Mouse (Mus musculus) heart, adult 9 months (tissue): ENCODE data around the gene Tigd3.
A peak's percentile ranks its signal among the peaks of the same experiment; 100 is the strongest.

Experiments
- DNase-seq, 2 experiments: peaks; one replicate each; pipeline ENCODE4 v3.0.0; 2022; ENCODE audit warnings: low spot score in 2 of 2

Gene Tigd3

DNA sequence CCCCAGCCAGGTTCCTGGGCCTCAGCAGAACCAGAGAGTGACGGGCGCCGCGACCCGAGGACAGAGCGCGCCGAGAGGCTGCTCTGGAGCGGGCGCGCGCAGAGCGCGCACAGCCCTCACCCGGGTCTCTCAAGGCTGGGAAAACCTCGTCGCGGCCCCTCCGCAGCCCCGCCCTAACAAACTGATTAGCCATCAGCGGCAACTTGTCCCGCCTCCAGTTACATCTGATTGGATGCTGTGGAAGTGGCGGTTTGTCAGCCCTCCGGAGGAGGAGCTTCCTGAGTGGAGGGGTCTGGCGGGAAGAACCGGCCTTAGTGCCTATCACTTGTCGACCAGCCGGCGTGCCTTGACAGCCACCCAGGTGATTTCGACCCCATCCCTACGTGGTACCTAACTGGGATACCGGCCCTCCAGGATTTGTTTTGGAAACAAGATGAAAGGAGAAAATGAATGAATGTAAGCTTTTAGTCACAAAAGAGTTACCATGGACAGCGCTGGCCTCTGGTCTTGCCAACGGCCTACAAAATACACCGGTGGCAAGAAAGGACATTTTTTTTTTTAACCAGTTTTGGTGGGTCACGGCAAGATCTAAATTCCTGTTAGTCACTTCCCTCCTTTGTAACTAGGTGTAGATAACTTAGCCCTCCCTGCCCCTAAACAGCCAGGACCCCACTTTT, at the start of gene Tigd3:
TSS of gene Tigd3 (minus strand) at position 148 of the 677 bp plus-strand sequence.
- DNase-seq, result peak; percentile 94 to 96

DNA sequence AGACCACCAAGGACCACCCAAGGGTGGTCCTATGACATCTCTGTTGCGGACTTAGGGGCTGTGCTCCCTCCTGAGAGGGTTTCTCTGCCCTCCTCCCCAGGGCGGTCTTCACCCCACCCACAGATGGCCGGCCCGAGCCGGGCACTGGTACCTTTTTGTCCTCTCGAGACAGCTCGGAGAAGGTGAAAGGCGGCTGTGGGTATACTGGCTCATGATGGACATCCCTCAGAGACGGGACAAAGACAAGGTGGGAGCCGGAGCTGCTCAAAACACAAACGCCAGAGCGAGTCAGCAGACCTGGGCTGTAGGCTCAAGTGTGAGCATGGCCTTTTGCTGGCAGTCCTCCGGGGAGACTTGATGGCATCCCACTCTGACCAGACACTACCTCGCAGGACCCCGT, 49.5 kb upstream of the Tigd3 start:
- no peak for DNase-seq

DNA sequence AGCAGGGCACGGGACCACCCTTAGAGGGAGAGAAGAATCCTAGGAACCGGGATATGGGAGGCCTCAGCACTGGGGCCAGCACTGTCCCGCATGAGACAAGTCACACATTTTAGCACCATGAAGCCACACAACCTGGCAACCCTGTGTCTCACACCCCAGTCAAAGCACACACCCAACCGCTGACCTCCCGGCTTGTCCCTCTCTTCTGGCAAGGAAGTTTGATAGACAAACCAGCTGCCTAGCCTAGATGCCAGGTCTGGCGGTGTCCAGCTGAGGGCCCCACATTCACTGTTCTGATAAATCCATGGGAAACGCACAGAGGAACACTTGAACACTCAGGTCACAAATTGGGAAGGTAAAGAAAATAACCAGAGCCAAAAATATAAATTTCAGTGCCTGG, 48.6 kb upstream of the Tigd3 start:
- no peak for DNase-seq

DNA sequence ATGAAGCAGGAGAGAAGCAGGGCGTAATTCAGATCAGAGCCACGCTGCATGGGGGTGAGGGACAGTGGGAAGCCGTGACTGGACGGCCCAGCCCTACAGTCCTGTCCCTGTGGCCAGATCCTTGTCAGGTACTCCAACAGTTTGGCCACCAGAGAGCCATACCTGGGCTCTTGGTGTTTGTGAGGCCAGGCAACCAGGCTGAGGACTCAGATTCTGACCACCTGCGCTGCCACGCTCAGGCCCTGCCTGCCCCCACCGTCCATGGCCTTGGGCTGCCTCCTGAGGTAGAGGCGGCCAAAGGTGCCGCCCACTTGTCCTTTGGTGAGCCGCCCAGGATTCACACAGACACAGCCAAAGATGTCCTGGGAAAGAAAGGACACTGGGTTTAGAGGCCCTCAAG, 46.7 kb upstream of the Tigd3 start:
- DNase-seq, result no peak

DNA sequence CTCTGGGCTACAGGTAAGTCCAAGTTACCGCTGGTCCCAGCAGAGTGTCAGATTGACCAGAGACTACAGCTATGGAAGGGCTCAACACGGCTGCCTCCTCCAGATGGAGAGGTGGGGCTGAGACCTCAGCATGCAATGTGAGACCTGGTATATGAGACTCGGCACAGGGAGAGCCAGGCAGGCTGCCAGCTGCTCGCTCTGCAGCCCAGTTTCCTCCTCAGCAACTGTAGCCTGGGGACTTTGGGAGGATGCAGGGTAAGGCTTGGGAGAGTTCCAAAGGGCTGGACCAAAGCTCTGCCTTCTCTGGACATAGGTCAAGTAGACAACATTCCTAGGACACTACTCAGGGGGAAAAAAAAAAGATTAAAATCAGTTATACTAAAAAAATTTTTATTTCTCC, 46.2 kb upstream of the Tigd3 start:
- peak; percentile 88 to 90 for DNase-seq

DNA sequence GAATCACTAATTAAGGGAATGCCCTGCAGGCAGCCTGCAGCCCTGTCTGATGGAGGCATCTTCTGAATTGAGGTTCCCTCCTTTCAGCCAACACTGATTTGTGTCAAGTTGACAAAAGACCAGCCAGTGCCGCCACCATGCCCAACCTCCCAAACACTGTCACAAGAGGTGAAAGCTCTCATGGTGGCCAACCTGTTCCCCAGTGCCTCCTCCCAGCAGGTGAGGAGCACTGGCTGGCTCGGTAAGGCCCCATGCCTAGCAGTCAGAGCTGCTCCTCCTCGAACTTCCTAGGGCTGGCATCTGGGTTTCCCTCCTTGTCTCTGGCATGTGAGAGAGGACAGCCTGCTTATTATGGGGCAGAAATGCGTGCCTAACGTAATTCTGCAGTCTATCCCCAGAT, 45.8 kb upstream of the Tigd3 start:
- DNase-seq, result no peak

DNA sequence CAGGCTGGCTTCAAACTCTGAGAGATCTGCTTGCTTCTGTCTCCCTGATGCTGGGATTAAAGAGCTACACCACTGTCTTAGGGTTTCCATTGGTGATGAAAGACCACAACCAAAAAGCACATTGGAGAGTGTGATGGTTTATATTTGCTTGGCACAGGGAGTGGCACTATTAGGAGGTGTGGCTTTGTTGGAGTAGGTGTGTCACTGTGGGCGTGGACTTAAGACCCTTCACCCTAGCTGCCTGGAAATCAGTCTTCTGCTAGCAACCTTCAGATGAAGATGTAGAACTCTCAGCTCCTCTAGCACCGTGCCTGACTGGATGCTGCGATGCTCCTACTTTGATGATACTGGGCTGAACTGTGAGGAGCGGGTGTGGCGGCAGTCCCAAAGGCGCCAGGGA, 44.6 kb upstream of the Tigd3 start:
- DNase-seq, result no peak

DNA sequence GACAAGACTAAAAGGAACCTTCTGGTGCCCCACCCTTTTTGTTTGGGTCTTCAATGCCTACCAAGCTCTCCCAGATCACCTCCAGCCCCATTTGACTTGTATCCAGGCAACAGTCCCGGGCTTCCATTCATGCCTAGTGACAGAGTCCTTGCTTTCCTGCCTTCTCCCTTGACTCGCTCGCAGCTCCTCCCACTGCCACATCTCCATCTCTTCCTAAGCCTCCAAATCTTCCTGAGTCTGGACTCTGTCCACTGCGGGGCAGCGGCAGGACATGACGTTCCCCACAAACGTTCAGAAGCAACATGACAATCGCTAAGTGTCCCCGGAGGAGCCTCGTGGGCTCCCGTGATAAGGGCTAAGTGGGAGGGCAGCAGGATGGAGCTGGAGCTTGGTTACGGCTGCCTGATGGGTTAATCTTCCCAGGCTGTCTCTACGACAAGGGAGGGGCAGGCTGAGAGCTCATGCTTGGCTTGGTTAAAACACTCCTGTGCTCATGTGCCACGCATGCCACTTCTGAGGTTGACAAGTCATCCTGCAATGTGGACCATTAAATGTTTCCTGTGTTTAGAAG, 44.0 kb upstream of the Tigd3 start:
- DNase-seq, result no peak

DNA sequence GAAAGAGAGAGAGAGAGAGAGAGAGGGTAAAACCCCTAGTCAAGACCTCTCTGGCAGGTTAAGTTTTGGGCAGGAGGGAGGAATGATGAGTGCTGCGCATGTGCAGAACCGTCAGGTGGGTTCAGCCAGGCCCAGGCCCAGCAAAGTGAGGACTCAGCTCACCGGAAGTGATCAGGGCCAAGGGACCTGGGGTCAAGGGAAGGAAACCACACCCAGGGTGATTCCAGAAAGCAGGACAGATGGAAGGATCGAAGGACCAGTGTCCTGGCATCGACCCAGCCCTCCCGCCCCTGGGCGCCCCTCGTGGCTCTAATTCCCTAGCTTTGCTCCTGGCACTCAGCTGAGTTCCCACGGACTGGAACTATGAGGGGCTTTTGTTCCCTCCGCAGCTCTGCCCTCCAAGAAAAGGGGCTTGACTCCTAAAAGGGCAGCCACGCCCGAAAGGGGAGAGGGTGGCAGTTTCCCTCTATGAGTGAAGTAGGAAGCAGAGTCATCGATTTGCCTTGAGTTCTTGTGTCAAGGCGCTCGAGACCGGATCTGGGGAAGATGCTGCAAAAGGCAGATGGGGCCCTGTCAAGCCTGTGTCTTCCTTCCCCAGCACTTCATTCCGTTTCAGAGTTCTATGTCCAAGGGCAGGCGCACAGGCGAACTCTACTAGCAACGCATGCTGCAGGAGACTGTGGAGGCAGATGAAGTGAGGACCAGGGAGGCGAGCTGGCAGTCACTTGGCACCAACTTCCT, 43.3 kb upstream of the Tigd3 start:
- DNase-seq, result no peak

DNA sequence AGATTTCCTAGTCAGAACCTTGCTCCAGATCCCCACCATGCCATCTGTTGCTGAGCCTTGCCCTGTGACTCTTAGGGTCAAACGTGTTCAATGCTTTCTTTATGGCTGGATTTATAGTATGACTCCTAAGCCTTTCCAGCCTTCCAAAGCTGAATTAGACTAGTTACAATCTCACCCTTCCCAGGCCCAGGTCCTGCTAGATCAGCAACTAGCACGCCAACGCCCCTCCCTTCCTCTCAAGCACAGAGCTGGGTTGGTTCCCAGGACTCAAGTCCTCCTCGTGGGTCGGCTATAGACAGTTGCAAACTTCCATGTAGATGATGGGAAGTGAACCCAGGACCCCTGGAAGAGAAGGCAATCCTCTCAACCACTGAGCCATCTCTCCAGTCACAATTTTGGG, 41.7 kb upstream of the Tigd3 start:
- DNase-seq, result no peak

DNA sequence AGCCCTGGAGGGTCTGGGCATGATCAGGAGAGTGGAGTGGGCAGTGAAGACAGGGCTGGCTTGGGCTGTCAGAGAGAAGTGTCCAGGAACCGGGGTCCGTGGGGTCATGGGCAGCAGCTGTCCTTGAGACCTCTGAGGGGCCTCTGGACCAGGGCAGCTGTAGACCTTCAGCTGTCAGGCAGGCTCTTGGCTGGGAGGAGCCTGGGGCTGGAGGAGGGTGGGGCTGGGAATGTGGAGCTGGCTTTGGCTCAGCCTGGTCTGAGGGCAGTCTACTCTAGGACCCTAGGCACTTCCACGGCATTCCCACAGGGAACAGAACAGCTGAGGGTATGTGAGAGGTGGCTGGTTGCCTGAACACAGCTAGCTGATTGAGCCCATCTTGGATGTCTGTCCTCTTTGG, 41.3 kb upstream of the Tigd3 start:
- DNase-seq, result peak; percentile 72 to 74

DNA sequence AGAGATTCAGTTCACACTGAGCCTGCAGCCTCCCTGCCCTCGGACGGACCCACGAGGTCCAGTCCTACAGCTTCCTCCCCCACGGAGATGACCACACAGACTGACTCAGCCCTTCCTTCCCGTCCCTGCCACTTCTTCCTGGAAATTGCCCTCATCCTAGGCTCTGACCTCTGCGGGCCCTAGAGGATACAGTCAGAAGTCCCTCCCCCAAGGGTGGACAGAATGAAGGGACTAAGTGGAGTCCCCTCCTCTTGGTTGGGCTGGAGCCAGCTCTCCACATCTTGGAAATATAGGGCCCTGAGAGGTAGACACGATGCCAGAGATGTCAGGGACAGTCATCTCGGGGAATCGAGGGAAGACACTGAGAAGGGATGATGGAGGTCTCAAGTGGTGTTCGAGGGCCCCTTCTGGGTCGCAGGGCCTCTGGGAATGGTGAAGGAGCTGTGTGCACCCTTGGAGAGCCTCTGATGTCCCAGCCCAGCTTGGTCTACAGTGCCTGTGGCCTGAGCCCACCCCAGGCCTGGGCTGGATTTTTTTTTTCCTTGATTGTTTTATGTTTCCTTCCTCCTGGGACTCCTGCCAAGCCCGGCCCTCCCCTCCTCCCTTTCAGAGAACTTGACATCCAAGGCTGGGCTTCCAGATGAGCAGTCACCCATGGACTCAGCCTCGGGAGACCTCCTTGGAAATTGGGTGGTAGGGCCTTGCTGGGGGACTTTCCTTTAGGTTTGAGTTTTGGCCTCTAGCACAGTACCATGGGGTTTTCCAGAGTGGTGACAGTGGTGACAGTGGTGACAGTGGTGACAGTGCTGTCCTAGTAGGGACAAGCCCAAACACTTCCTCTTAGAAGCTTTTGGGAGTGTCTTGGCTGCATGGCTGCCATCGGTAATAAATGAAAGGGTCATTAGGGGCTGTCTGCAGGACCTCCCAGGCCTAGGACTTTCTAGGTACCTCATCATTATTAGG, 36.0 kb upstream of the Tigd3 start:
- peak; percentile 83 for DNase-seq

DNA sequence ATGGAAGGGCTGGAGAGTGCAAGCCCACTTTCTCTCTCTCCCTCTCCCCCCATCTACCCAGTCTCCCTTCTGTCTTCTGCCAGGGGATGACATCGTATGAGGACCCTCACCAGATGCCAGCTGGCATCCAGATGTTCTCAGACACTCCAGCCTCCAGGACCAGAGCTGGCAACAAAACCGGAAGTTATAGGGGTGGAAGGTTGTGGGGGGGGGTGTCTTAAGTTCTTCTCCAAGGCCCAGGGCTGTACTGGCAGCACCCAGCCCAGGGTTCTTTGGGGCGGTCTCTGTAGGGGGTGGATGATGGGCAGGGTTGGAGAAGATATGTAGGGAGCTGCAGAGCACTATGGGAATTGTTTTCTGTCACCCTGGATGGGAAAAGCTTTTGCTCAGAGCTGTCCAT, 34.6 kb upstream of the Tigd3 start:
- no peak for DNase-seq

DNA sequence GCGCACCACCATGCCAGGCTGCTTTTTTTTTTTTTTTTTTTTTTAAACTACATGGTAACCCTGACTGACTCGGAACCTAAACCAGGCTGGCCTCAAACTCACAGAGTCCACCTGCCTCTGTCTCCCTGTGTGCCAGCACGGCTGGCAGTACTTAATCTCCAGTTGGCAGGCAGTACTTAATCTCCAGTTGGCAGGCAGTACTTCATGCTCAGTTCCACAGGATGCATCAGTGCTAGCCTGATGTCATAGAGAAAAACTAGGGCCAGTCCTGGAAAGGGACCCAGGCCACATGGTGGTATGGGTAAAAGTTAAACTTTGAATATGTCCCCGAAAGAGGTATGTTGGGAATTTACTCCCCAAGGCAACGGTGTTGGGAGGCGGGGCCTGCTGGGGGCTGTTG, 34.2 kb upstream of the Tigd3 start:
- DNase-seq, result no peak

DNA sequence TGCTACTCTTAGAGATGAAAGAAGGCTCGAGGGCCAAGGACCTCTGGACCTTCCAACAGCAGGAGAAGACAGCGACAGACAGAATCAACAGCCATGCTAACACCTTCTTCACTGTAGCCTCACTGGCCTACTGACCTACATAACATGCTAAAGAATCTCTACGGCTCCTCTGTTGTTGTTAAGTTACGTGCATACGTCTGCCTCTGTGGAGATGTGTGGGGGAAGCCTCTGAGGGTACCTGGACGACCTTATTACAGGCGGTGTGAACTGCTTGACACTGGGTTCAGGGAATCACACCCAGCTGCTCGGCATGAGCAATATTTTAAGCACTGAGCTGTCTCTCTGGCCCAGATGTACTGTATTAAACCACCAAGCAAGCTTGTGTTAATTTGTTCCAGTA, 33.6 kb upstream of the Tigd3 start:
- DNase-seq, result no peak

DNA sequence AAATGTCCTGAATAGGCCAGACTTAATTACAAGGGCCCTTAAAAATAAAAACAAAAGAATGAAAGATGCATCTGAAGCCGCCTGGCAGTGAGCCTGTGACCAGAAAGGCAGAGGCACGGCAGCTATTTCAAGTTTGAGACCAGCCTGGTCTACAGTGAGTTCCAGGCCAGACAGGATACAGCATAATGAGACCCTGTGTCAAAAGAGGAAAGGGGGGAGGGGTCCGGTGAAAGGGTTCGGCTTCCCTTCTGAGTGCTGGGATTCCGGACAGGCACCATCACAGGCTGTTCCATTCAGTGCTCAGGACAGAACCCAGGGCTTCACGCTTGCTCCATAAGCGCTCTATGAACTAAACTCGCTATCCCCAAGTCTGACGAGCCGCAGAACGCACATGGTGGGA, 33.1 kb upstream of the Tigd3 start:
- DNase-seq, result no peak

DNA sequence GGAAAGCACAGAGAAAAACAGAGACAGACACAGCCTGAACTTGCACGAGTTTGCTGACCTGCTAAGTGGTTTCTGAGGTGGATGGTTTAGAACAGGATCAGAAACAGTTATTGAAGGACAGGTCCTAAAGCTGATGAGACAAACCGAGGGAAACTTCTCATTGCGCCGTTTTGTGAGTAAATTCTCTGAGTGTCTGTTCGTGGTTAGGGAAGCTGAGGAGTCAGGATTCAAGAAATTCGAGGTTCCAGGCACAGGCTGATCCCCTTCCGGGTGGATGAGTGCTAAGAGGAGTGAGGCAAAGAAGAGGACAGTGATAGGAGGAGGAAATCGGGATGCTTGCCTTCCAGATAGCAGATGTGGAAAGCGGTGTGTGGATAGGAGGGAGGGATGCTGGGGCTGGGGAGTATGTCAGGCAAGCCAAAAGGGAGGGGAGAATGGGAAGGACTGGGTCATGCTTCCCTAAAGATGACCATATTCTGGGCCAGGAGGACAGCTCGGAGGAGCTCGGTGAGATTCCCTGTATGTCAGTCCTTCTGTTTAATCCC, 31.4 kb upstream of the Tigd3 start:
- DNase-seq, result no peak

DNA sequence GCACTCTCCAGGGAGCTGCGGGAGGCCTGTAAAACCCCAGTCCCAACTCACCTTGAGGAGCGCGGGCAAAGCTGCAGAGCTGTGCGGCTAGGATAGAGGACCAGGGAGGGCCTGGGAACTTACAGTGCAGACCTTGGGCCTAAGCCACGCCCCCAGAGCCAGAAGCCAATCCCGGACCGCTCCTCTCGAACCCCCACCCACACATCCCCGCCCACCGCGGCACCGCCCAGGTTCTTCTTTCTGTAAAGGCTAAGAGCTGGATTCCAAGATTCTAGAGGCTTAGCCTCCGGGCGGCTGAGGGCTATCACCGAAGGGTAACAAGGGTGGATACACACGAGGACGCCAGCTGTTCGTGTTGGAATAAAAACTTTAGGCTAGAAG, 30.8 kb upstream of the Tigd3 start, which contains the start of gene Cdc42ep2:
TSS of gene Cdc42ep2 (minus strand) at position 104 of the 381 bp plus-strand sequence.
- peak; percentile 96 to 97 for DNase-seq

DNA sequence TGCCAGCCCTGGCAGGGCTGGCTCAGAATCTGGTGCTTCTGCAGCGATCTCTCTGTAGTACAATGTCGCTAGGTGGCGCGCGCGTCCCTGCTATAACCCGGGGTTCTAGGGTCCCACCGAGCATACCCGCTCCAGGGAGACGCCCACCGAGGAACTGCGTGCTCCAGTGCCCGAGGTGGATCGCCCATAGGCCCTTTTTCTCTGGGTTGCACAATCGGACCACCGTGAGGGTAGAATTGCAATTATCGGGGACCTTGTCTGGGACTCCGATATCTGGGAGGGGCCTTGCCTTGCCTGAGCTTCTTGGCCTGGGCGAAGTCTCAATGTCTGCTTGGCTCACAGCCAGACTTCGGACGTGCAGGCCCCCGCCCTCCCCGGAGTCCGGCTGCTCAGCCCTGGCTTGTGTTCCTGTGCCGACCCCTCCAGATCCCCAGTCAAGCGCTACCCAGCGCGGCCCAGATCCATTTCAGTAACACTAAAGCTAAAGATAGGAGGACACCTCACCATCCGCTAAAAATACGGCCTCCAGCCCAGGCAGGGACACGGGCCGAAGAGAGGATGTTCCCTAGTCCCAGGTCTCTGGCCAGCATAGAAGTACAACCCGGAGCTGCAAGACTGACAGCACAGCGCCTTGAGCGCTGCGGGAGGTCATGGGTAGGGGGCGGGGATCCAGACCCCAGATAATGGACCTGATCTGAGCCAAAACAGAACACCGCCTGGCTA, 30.2 kb upstream of the Tigd3 start:
- DNase-seq, result peak; percentile 88 to 93

DNA sequence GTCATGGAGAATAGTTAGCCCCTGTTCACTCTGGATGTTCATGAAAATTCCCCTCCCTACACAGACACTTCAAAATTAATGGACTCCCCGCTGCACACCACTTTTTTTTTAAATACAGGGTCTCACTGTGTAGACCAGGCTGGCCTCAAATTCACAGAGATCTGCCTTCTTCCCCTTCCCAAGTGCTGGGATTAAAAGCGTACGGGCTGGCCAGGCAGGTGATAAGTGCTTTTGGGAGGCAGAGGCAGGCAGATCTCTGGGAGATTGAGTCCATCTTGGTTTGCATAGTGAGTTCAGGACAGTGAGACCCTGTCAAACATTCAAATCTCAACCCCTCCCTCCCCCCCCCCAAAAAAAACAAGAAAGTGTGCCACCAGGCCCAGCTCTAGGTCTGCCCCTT, 29.0 kb upstream of the Tigd3 start:
- DNase-seq, result no peak
